Mouse (Mus musculus): ENCODE measurements around the gene Ruvbl1. TPM values are rescaled to one million over a fixed set of nuclear protein-coding genes. Genes with fewer than 3 reads are reported as not detected.

The Ruvbl1 gene
- total RNA-seq, 2 experiments from 2014 or later = 21.9 to 23.9 TPM

- DNase-seq (ENCODE audit: low spot score) = no peak
These were observed 79.6 kb downstream of the Ruvbl1 start for GRCm38 (mm10) chr6:88544644-88545396.

- DNase-seq (ENCODE audit: low spot score) = no peak
These were observed 80.2 kb downstream of the Ruvbl1 start for GRCm38 (mm10) chr6:88545397-88545790.

Other genes with a start within 250 kb of the Ruvbl1 start
- gene Dnajb8, start 243.1 kb upstream of the Ruvbl1 start, total RNA-seq (2021) = not detected
- gene Eefsec, start 18.9 kb upstream of the Ruvbl1 start, total RNA-seq (2021) = 1 to 10 TPM; 7.1 to 7.6 TPM
- 10 to 100 TPM; 13.9 to 16.2 TPM for gene Sec61a1, start 53.5 kb downstream of the Ruvbl1 start, total RNA-seq (2021)
- 10 to 100 TPM; 87.6 to 90.7 TPM for gene Kbtbd12, start 172.5 kb downstream of the Ruvbl1 start, total RNA-seq (2021)